Comparison of ENCODE assay signal across 21 mouse cellular contexts in genomic region chr14:47464426-47464825, GRCm38 (mm10). TPM values are rescaled to one million over a fixed set of nuclear protein-coding genes. Genes with fewer than 3 reads are reported as not detected.
DNase-seq lines count a peak whose midpoint lies in the region; ATAC-seq and TF ChIP-seq lines count a peak whose summit lies in the region.
"Had no signal": no experiment of that assay in that cellular context is flagged by ENCODE, and none has a peak within 500 bp of the region (broad histone marks: within the 10 kb centered on the region; RNA-seq: fewer than 3 reads in every experiment).

No protein-coding gene starts in this region.

- peak; percentile 88 for ATAC-seq in frontal cortex, adult (ENCODE audit: low TSS enrichment)
- ATAC-seq: activated CD4-positive, CD25-positive, alpha-beta regulatory T cell, adult 4 months; CD4-positive, CD25-positive, alpha-beta regulatory T cell, adult 4 months; Patski had no signal

- no peak for DNase-seq in frontal cortex, postnatal 36 days (ENCODE audit: low spot score in 2 of 2)
- peak; percentile 67 for DNase-seq in right cerebral cortex, adult 18-20 months
- no peak for DNase-seq in right cerebral cortex, postnatal 4 days
- DNase-seq in brain, adult 2 months (ENCODE audit: low read depth, low spot score), result peak; percentile 59
- peak; percentile 50 for DNase-seq in telencephalon, adult 2 months (ENCODE audit: low read depth, low spot score)
- DNase-seq in gastrocnemius, adult 2 months, result no peak
- no peak for DNase-seq in frontal cortex, postnatal 14 days (ENCODE audit: low spot score in 2 of 2)
- DNase-seq: adrenal gland, adult 2 months; adrenal gland, adult 8-10 months; adrenal gland, postnatal 10 days; adrenal gland, postnatal 14 days; adrenal gland, postnatal 25 days; adrenal gland, postnatal 36 days; B cell, adult 2 months; cerebellum, adult 11 months; cerebellum, adult 11-12 months; cerebellum, adult 18-20 months had no signal

- no peak overlapping the region for H3K27ac ChIP-seq in gastrocnemius, adult 2 months

- intact Hi-C loops in gastrocnemius, adult 2 months (cut with DNase I), result no loop called here

- no peak overlapping the region for H3K4me3 ChIP-seq in gastrocnemius, adult 2 months

- TF ChIP-seq CTCF in gastrocnemius, adult 2 months (IDR thresholded peaks at IDR 0.05), result no peak

RNA-seq across cellular contexts. Expression of gene Fbxo34, which starts 14.2 kb away (rescaled TPM):
- total RNA-seq in gastrocnemius, adult 2 months (2021), result 10 to 100 TPM; 10.7 to 12.3 TPM

RNA-seq across cellular contexts. Expression of gene Dlgap5, which starts 46.2 kb away (rescaled TPM):
- not detected for total RNA-seq in gastrocnemius, adult 2 months (2021)

Comparison
In these comparisons a context has a peak if more than half of its experiments do, and no peak if none do; other contexts are left out.
1. DNase-seq: peak in right cerebral cortex, adult 18-20 months (single experiment), brain, adult 2 months (single experiment) and telencephalon, adult 2 months (single experiment); none in frontal cortex, postnatal 36 days (0 of 2), right cerebral cortex, postnatal 4 days (single experiment), gastrocnemius, adult 2 months (single experiment) and frontal cortex, postnatal 14 days (0 of 2).